Mouse (Mus musculus): ENCODE results near the gene Rnaseh2b.

DNA sequence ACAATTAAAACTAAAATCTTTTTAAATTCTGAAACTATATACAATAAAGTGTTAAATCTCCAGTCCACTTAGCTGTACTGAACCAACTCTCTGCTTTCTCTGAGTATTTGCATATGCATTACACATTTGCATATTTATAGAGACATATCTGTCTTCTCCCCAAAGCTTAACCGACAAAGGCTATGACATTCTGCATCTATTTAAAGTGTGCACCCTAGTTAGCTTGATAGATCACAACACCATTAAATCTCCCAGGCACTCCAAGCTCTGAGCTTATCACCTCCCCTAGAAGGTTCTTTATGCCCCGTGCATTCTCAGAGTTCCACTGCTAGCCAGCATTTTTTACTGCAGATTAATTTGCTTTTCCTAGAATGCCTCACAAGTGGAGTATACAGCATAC is 16.6 kb downstream of the Rnaseh2b start:
- no peak for TF ChIP-seq CTCF (IDR thresholded peaks at IDR 0.05; ENCODE audit: low read depth, low read length)
- TF ChIP-seq TAL1 (conservative IDR thresholded peaks at IDR 0.05; ENCODE audit: low read depth, low read length): no peak
- TF ChIP-seq GATA2 (IDR thresholded peaks at IDR 0.05; ENCODE audit: borderline replicate concordance, low read depth, low read length): no peak
- no peak for TF ChIP-seq GATA1 (IDR thresholded peaks at IDR 0.05; ENCODE audit: borderline replicate concordance, low read length)
- no peak for TF ChIP-seq POLR2AphosphoS5 (IDR thresholded peaks at IDR 0.05; ENCODE audit: insufficient replicate concordance, low read depth, low read length)
